Mouse (Mus musculus) olfactory bulb, adult 2 months (tissue): ENCODE data around the gene Ece1. TPM values are rescaled to one million over a fixed set of nuclear protein-coding genes. Genes with fewer than 3 reads are reported as not detected.

Source experiments
- H3K27ac ChIP-seq: fragments of 200-500 bp; 2 replicates; pipeline ENCODE4 v1.5.1; 2012; ENCODE audit warnings: low read depth, low read length; ENCODE audit not compliant: insufficient read depth
- H3K4me1 ChIP-seq: fragments of 200-500 bp; 2 replicates; pipeline ENCODE4 v1.6.1; 2012; ENCODE audit warnings: low read length; ENCODE audit not compliant: control insufficient read depth, insufficient read depth
- H3K4me3 ChIP-seq: fragments of 200-500 bp; 2 replicates; pipeline ENCODE4 v1.5.1; 2012; ENCODE audit warnings: mild to moderate bottlenecking, low read depth, low read length, moderate library complexity; ENCODE audit not compliant: insufficient read depth
- CTCF ChIP-seq: fragments of 200-500 bp; IDR thresholded peaks from 2 replicates; pipeline ENCODE4 v1.5.1; 2012; ENCODE audit warnings: low read depth, mild to moderate bottlenecking, low read length, moderate library complexity; ENCODE audit not compliant: insufficient read depth
- POLR2A ChIP-seq: fragments of 200-500 bp; IDR thresholded peaks from 2 replicates; pipeline ENCODE4 v1.6.1; 2012; ENCODE audit warnings: mild to moderate bottlenecking, low read depth, low read length, moderate library complexity; ENCODE audit not compliant: insufficient read depth
- WGBS: fragments of 180-500 bp; shearing (Covaris S2); methylation state at CpG from one replicate; pipeline ENCODE4 v1.1.7; 2018; 5-methylcytosine and 5-hydroxymethylcytosine counted together
- polyA plus RNA-seq: library from polyadenylated mRNA; stranded (reverse); fragments of >200 nt; gene quantifications from 2 replicates; pipeline ENCODE4 v1.2.4, GENCODE M21; 2012; ENCODE audit warnings: low replicate concordance; ENCODE audit not compliant: missing spikeins, insufficient read depth, insufficient read length

The Ece1 gene
- polyA plus RNA-seq, 1 experiment: not detected

- WGBS: 98% methylated on average over 6 of the region's 6 CpGs
- no peak overlapping the region for H3K27ac ChIP-seq
- TF ChIP-seq POLR2A (no peak), CTCF (no peak)
Observed at GRCm38 (mm10) chr4:137850161-137850560, 11.9 kb upstream of the Ece1 start.

GRCm38 (mm10) chr4:137851484-137851883 is 10.6 kb upstream of the Ece1 start:
- peaks cover 5% of the 10 kb centered on the region; the same call in 1 of the 2 replicates for H3K4me1 ChIP-seq
- no peak overlapping the region for H3K27ac ChIP-seq
- 39% methylated on average over 2 of the region's 2 CpGs for WGBS
- H3K4me3 ChIP-seq: no peak overlapping the region
- TF ChIP-seq CTCF: no peak
- TF ChIP-seq POLR2A: no peak

More at GRCm38 (mm10) chr4:137850161-137850560, 11.9 kb upstream of the Ece1 start:
- H3K4me3 ChIP-seq: no peak overlapping the region
- H3K4me1 ChIP-seq: peaks cover 5% of the 10 kb centered on the region; the same call in 1 of the 2 replicates

- Histone ChIP-seq H3K27ac (no peak overlapping the region), H3K4me3 (no peak overlapping the region), H3K4me1 (0 out of 2 replicates have a peak, but pooled peaks cover 5% of the 10 kb centered on the region)
- 76% methylated on average over 6 of the region's 6 CpGs for WGBS
- TF ChIP-seq CTCF: no peak
- TF ChIP-seq POLR2A: no peak
Observed at GRCm38 (mm10) chr4:137853822-137854221, 8.2 kb upstream of the Ece1 start.

- TF ChIP-seq CTCF: no peak
- no peak for TF ChIP-seq POLR2A
- WGBS: 74% methylated on average over 9 of the region's 9 CpGs
- H3K4me3 ChIP-seq: no peak overlapping the region
- H3K27ac ChIP-seq: no peak overlapping the region
- 0 out of 2 replicates have a peak, but pooled peaks cover 5% of the 10 kb centered on the region for H3K4me1 ChIP-seq
Observed at GRCm38 (mm10) chr4:137855741-137856341, 6.2 kb upstream of the Ece1 start.

GRCm38 (mm10) chr4:137857116-137857515 is 4.9 kb upstream of the Ece1 start:
- Histone ChIP-seq H3K27ac (no peak overlapping the region), H3K4me3 (no peak overlapping the region), H3K4me1 (peaks cover 8% of the 10 kb centered on the region; the same call in 1 of the 2 replicates)
- no peak for TF ChIP-seq POLR2A
- TF ChIP-seq CTCF: peak; percentile 24; the same call in 1 of the 2 replicates
- WGBS: 44% methylated on average over 7 of the region's 7 CpGs

- H3K27ac ChIP-seq: no peak overlapping the region
- no peak for TF ChIP-seq CTCF
- TF ChIP-seq POLR2A: no peak
- 78% methylated on average over 2 of the region's 2 CpGs for WGBS
Observed at GRCm38 (mm10) chr4:137858371-137858770, 3.7 kb upstream of the Ece1 start.

GRCm38 (mm10) chr4:137861461-137862011 is 501 bp upstream of the Ece1 start:
- H3K4me1 ChIP-seq: peaks cover 38% of the 10 kb centered on the region
- H3K4me3 ChIP-seq: peak overlapping the region; percentile 95
- TF ChIP-seq POLR2A: no peak
- no peak for TF ChIP-seq CTCF
- peak overlapping the region; percentile 64; the same call in 1 of the 2 replicates for H3K27ac ChIP-seq
- WGBS: 7% methylated on average over 17 of the region's 17 CpGs

More at GRCm38 (mm10) chr4:137858371-137858770, 3.7 kb upstream of the Ece1 start:
- H3K4me1 ChIP-seq: peaks cover 18% of the 10 kb centered on the region
- no peak overlapping the region for H3K4me3 ChIP-seq

- WGBS: 12% methylated on average over 21 of the region's 21 CpGs
- H3K27ac ChIP-seq: peak overlapping the region; percentile 72
- H3K4me1 ChIP-seq: peaks cover 49% of the 10 kb centered on the region
- TF ChIP-seq POLR2A (no peak), CTCF (no peak)
- H3K4me3 ChIP-seq: peak overlapping the region; percentile 95
Observed at GRCm38 (mm10) chr4:137862516-137863240, 641 bp downstream of the Ece1 start.

- 87% methylated on average over 4 of the region's 4 CpGs for WGBS
- peak overlapping the region; percentile 95; the same call in 1 of the 2 replicates for H3K4me3 ChIP-seq
- H3K27ac ChIP-seq: peak overlapping the region; percentile 86; the same call in 1 of the 2 replicates
- TF ChIP-seq CTCF (no peak), POLR2A (no peak)
- H3K4me1 ChIP-seq: peaks cover 58% of the 10 kb centered on the region
Observed at GRCm38 (mm10) chr4:137864031-137864430, 2.0 kb downstream of the Ece1 start.
